Mouse (Mus musculus) embryonic facial prominence, embryonic 11.5 days (tissue): Measurements from ENCODE around the gene Arhgap25. TPM values are rescaled to one million over a fixed set of nuclear protein-coding genes. Genes with fewer than 3 reads are reported as not detected.
"Not testable (repeated sequence)": the region's sequence is repeated elsewhere in the genome, so short reads cannot be mapped to it uniquely, and the experiment has no call there.

Experiments
- ATAC-seq: fragments of 200-750 bp; cut with Nextera tagmentation; replicated peaks from 2 replicates; pipeline ENCODE4 v1.8.0; 2017; ENCODE audit warnings: low read depth; ENCODE audit not compliant: insufficient number of reproducible peaks, low FRiP score, low TSS enrichment
- DNase-seq: peaks from one replicate; pipeline ENCODE4 v3.0.0-alpha.2; 2015; ENCODE audit warnings: low spot score
- H3K27ac ChIP-seq: fragments of 300-500 bp; sonication (generic); replicated peaks from 2 replicates; pipeline ENCODE4 v1.5.1; 2014; ENCODE audit warnings: mild to moderate bottlenecking, low read depth, low read length, control low read depth
- H3K27me3 ChIP-seq: fragments of 300-500 bp; sonication (generic); 2 replicates; pipeline ENCODE4 v1.6.1; 2014; ENCODE audit warnings: mild to moderate bottlenecking, low read length, moderate library complexity, mixed read lengths; ENCODE audit not compliant: control insufficient read depth, insufficient read depth
- H3K36me3 ChIP-seq: fragments of 300-500 bp; sonication (generic); replicated peaks from 2 replicates; pipeline ENCODE4 v1.6.1; 2014; ENCODE audit warnings: low read depth, mild to moderate bottlenecking, low read length, moderate library complexity, mixed read lengths; ENCODE audit not compliant: control insufficient read depth, insufficient read depth
- H3K4me1 ChIP-seq: fragments of 300-500 bp; sonication (generic); 2 replicates; pipeline ENCODE4 v1.6.1; 2014; ENCODE audit warnings: low read length, mixed read lengths; ENCODE audit not compliant: control insufficient read depth, insufficient read depth
- H3K4me2 ChIP-seq: fragments of 300-500 bp; sonication (generic); 2 replicates; pipeline ENCODE4 v1.6.1; 2014; ENCODE audit warnings: low read depth, mild to moderate bottlenecking, control low read depth, low read length, moderate library complexity
- H3K4me3 ChIP-seq: fragments of 300-500 bp; sonication (generic); 2 replicates; pipeline ENCODE4 v1.5.1; 2014; ENCODE audit warnings: low read depth, low read length, control low read depth
- H3K9ac ChIP-seq: fragments of 300-500 bp; sonication (generic); replicated peaks from 2 replicates; pipeline ENCODE4 v1.6.1; 2014; ENCODE audit warnings: mild to moderate bottlenecking, control low read depth, low read length
- H3K9me3 ChIP-seq: fragments of 300-500 bp; sonication (generic); replicated peaks from 2 replicates; pipeline ENCODE4 v1.6.1; 2016; ENCODE audit warnings: mild to moderate bottlenecking, low read length, inconsistent platforms, mixed read lengths; ENCODE audit not compliant: control insufficient read depth
- WGBS: fragments of 180-500 bp; shearing (Covaris S2); extraction: QIAGEN DNeasy Blood & Tissue Kit; methylation state at CpG from one replicate; pipeline ENCODE4 v1.1.7; 2014; 5-methylcytosine and 5-hydroxymethylcytosine counted together
- polyA plus RNA-seq: library from polyadenylated mRNA; unstranded; fragments of >200 nt; fragmentation: Nextera tagmentation; extraction: Ambion mirVana; gene quantifications from 2 replicates; pipeline ENCODE4 v1.2.1, GENCODE M21; 2014

Arhgap25 gene
- 3.9 and 5.0 TPM in 2 replicates for polyA plus RNA-seq

- WGBS: 68% methylated on average over 14 of the region's 14 CpGs
- ATAC-seq: no peak
Measured at GRCm38 (mm10) chr6:87532953-87533710, at the start of gene Arhgap25. Arhgap25 (minus strand) TSS chr6:87533259.

GRCm38 (mm10) chr6:87582456-87582855 lies 49.4 kb upstream of the Arhgap25 start:
- DNase-seq: no peak
- no peaks in the 10 kb centered on the region for H3K9me3 ChIP-seq
- no peak for ATAC-seq
- no peaks in the 10 kb centered on the region for H3K4me1 ChIP-seq
- H3K27me3 ChIP-seq: no peaks in the 10 kb centered on the region
- H3K36me3 ChIP-seq: no peaks in the 10 kb centered on the region
- H3K9ac ChIP-seq: no peak overlapping the region
- H3K4me3 ChIP-seq: no peak overlapping the region
- no peak overlapping the region for H3K27ac ChIP-seq
- WGBS: 76% methylated on average over 6 of the region's 6 CpGs
- H3K4me2 ChIP-seq: no peak overlapping the region

More at GRCm38 (mm10) chr6:87532953-87533710, at the start of gene Arhgap25:
- Histone ChIP-seq H3K27ac (no peak within 1 kb of the TSS), H3K4me2 (no peak within 1 kb of the TSS), H3K36me3 (no peaks in the 10 kb centered on the region), H3K9ac (no peak within 1 kb of the TSS), H3K4me3 (no peak within 1 kb of the TSS), H3K4me1 (no peaks in the 10 kb centered on the region), H3K9me3 (no peaks in the 10 kb centered on the region), H3K27me3 (no peaks in the 10 kb centered on the region)
- no peak for DNase-seq

GRCm38 (mm10) chr6:87581581-87581980 lies 48.5 kb upstream of the Arhgap25 start:
- H3K4me3 ChIP-seq: no peak overlapping the region
- no peak overlapping the region for H3K4me2 ChIP-seq
- DNase-seq (no peak), ATAC-seq (no peak)
- no peak overlapping the region for H3K27ac ChIP-seq
- no peaks in the 10 kb centered on the region for H3K36me3 ChIP-seq
- H3K9me3 ChIP-seq: no peaks in the 10 kb centered on the region
- no peaks in the 10 kb centered on the region for H3K4me1 ChIP-seq
- no peak overlapping the region for H3K9ac ChIP-seq
- H3K27me3 ChIP-seq: no peaks in the 10 kb centered on the region
- 86% methylated on average over 18 of the region's 18 CpGs for WGBS

DNA sequence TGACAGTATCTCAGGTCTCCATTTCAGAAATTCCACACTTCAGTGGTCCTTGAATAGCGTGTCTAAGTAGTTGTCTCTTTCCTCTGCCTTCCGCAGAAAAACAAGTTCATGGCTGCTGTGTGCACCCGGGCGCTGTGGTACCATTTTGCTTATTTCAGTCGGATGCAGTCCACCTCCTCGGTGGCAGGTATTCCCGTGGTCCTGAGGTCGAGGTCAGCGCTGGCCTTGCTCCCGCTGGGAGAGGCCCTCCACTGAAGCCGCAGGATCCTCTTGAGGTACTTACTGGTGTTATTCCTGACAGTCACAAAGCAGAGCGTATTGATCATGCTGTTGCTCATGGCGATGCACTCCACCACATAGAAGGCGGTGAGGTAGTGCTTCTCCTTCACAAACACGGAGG lies 48.0 kb upstream of the Arhgap25 start:
- ATAC-seq (no peak), DNase-seq (no peak)
- Histone ChIP-seq H3K4me2 (no peak overlapping the region), H3K27ac (no peak overlapping the region), H3K9me3 (no peaks in the 10 kb centered on the region), H3K4me1 (no peaks in the 10 kb centered on the region), H3K27me3 (no peaks in the 10 kb centered on the region), H3K9ac (no peak overlapping the region), H3K36me3 (no peaks in the 10 kb centered on the region), H3K4me3 (no peak overlapping the region)
- 87% methylated on average over 15 of the region's 15 CpGs for WGBS

- Histone ChIP-seq H3K36me3 (no peaks in the 10 kb centered on the region), H3K4me1 (no peaks in the 10 kb centered on the region), H3K4me2 (no peak overlapping the region), H3K4me3 (no peak overlapping the region), H3K9me3 (no peaks in the 10 kb centered on the region), H3K27ac (no peak overlapping the region), H3K27me3 (no peaks in the 10 kb centered on the region), H3K9ac (no peak overlapping the region)
- 49% methylated on average over 9 of the region's 9 CpGs for WGBS
- no peak for ATAC-seq
- DNase-seq: no peak
Measured at GRCm38 (mm10) chr6:87578247-87578646, 45.2 kb upstream of the Arhgap25 start.

DNA sequence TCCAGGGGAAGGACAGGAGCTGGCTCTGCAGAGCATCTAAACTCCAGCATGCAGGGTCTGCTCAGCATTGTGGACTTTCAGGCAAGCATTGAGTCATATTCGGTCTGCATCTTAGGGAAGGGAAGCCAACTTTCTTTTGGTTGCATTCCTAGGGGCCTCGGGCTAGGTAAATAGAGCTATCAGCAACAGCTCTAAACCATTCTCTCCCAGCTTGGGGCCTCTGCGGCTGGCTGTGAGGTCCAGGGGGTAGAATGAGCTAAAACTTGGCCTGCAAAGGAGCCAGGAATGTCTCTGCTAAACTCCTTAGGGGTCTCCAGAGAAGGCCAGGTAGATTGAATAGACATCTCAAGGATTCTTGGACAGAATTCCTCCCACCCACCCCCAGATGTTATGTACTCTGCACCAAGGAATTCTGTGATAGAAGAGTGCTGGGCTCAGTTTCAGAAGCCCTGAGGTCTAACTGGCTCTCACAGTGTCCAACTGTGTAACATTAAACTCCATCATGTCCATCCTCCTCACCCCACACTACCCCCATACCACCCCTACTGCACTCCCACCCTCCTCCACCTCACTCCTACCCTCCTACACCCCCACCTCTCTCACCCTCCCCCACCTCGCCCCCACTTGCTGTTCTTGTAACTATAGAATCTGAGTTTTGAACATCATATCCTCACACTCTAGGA lies 43.7 kb upstream of the Arhgap25 start:
- DNase-seq: no peak
- no peaks in the 10 kb centered on the region for H3K9me3 ChIP-seq
- no peak overlapping the region for H3K27ac ChIP-seq
- 41% methylated on average over 4 of the region's 4 CpGs for WGBS
- no peak for ATAC-seq
- no peak overlapping the region for H3K4me2 ChIP-seq
- no peaks in the 10 kb centered on the region for H3K4me1 ChIP-seq
- no peaks in the 10 kb centered on the region for H3K36me3 ChIP-seq
- no peaks in the 10 kb centered on the region for H3K27me3 ChIP-seq
- no peak overlapping the region for H3K9ac ChIP-seq
- H3K4me3 ChIP-seq: no peak overlapping the region

DNA sequence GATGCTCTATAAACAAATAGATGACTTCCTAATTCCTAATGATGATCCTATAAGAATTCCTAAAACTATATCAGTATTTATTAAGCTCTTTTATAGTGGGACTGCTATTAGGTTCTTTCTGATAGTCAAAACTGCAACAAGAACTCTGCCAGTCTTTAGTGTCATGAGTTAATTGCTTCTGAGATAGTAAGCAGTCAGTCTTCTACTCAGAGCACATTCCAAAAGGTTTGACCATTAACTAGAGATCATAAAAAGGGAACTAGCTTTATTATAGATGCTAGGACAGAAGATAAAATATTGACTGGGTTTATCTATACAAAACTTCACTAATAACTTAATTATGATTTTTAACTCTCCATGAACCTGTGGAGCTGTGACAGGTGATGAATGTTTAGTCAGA lies 38.8 kb upstream of the Arhgap25 start:
- not testable (repeated sequence) for DNase-seq, H3K9ac ChIP-seq, H3K27me3 ChIP-seq

More for the DNA sequence above, 38.8 kb upstream of the Arhgap25 start:
- not testable (repeated sequence) for H3K36me3 ChIP-seq, H3K27ac ChIP-seq, H3K4me1 ChIP-seq, H3K4me3 ChIP-seq, ATAC-seq, H3K9me3 ChIP-seq, H3K4me2 ChIP-seq
